Comparison of ENCODE assay signal across 7 mouse cellular contexts in genomic region chr13:46310790-46311189, GRCm38 (mm10). TPM values are rescaled to one million over a fixed set of nuclear protein-coding genes. Genes with fewer than 3 reads are reported as not detected.
DNase-seq lines count a peak whose midpoint lies in the region; ATAC-seq and TF ChIP-seq lines count a peak whose summit lies in the region.

No protein-coding gene starts in this region.

- H3K27ac ChIP-seq in lung, embryonic 14.5 days (ENCODE audit: low read depth) = no peak overlapping the region

- H3K36me3 ChIP-seq in lung, embryonic 14.5 days (ENCODE audit: insufficient read depth) = no peaks in the 10 kb centered on the region

- WGBS in lung, embryonic 14.5 days = 45% methylated on average over 10 of the region's 10 CpGs

- no peaks in the 10 kb centered on the region for H3K4me1 ChIP-seq in lung, embryonic 14.5 days (ENCODE audit: insufficient read depth)

- DNase-seq in urinary bladder, postnatal 25 days (ENCODE audit: low spot score) = peak; percentile 43
- DNase-seq in urinary bladder, adult 2 months (ENCODE audit: low spot score) = no peak
- peak; percentile 84 for DNase-seq in brain, adult 2 months (ENCODE audit: low read depth, low spot score)
- DNase-seq in kidney, postnatal 36 days = peak; percentile 69 to 74
- DNase-seq in lung, embryonic 14.5 days = peak; percentile 83
- DNase-seq in right cerebral cortex, postnatal 36 days (ENCODE audit: low spot score in 2 of 2) = peak; percentile 39 to 46

- H3K4me2 ChIP-seq in lung, embryonic 14.5 days = no peak overlapping the region

- TF ChIP-seq CTCF in lung, embryonic 14.5 days (IDR thresholded peaks at IDR 0.05; ENCODE audit: low read depth) = peak; percentile 76

- no peaks in the 10 kb centered on the region; the same call in 1 of the 2 replicates for H3K9me3 ChIP-seq in lung, embryonic 14.5 days (ENCODE audit: low read depth, low read length)

- H3K9ac ChIP-seq in lung, embryonic 14.5 days = peak overlapping the region; percentile 10; the same call in 1 of the 2 replicates

- no peak overlapping the region for H3K4me3 ChIP-seq in lung, embryonic 14.5 days (ENCODE audit: low read depth, low read length)

- no peaks in the 10 kb centered on the region for H3K27me3 ChIP-seq in lung, embryonic 14.5 days (ENCODE audit: insufficient read depth, low read length)

- ATAC-seq in frontal cortex, adult (ENCODE audit: low TSS enrichment) = peak; percentile 87
- no peak for ATAC-seq in lung, embryonic 14.5 days (ENCODE audit: insufficient read depth)

RNA-seq across cellular contexts. Expression of gene Stmnd1, which starts 37.3 kb away (rescaled TPM):
- 0.83 and 1.0 TPM in 2 replicates for polyA plus RNA-seq in urinary bladder, adult 2 months (2012; rRNA removed)
- polyA plus RNA-seq in lung, embryonic 14.5 days (2014; fragmentation: Nextera tagmentation; extraction: Ambion mirVana) = not detected in 2 replicates
